Mouse (Mus musculus): ENCODE results near the gene Ero1l. TPM values are rescaled to one million over a fixed set of nuclear protein-coding genes. Genes with fewer than 3 reads are reported as not detected.

Ero1l gene
- polyA plus RNA-seq, 1 experiment: 0.17 TPM

- TF ChIP-seq GATA1 (IDR thresholded peaks at IDR 0.05; ENCODE audit: low read length): no peak
- TF ChIP-seq TAL1 (IDR thresholded peaks at IDR 0.05; ENCODE audit: low read length): no peak
- Histone ChIP-seq H3K4me1 (ENCODE audit: control insufficient read depth) (peaks cover 67% of the 10 kb centered on the region), H3K27me3 (ENCODE audit: control insufficient read depth) (no peaks in the 10 kb centered on the region), H3K36me3 (ENCODE audit: control insufficient read depth) (no peaks in the 10 kb centered on the region), H3K9me3 (ENCODE audit: control insufficient read depth, low read length) (no peaks in the 10 kb centered on the region), H3K4me3 (replicated peaks) (no peak overlapping the region)
These were observed 6.9 kb upstream of the Ero1l start for GRCm38 (mm10) chr14:45325471-45325870.

- H3K4me1 ChIP-seq (ENCODE audit: control insufficient read depth): peaks cover 74% of the 10 kb centered on the region
- no peaks in the 10 kb centered on the region for H3K36me3 ChIP-seq (ENCODE audit: control insufficient read depth)
- no peak for TF ChIP-seq TAL1 (IDR thresholded peaks at IDR 0.05; ENCODE audit: low read length)
- no peak for TF ChIP-seq GATA1 (IDR thresholded peaks at IDR 0.05; ENCODE audit: low read length)
- no peaks in the 10 kb centered on the region for H3K27me3 ChIP-seq (ENCODE audit: control insufficient read depth)
- H3K4me3 ChIP-seq (replicated peaks): no peak overlapping the region
- no peaks in the 10 kb centered on the region for H3K9me3 ChIP-seq (ENCODE audit: control insufficient read depth, low read length)
These were observed 4.7 kb upstream of the Ero1l start for GRCm38 (mm10) chr14:45323320-45323719.

GRCm38 (mm10) chr14:45322450-45322849 is 3.9 kb upstream of the Ero1l start:
- Histone ChIP-seq H3K4me3 (replicated peaks) (no peak overlapping the region), H3K4me1 (ENCODE audit: control insufficient read depth) (peaks cover 73% of the 10 kb centered on the region), H3K36me3 (ENCODE audit: control insufficient read depth) (no peaks in the 10 kb centered on the region), H3K27me3 (ENCODE audit: control insufficient read depth) (no peaks in the 10 kb centered on the region), H3K9me3 (ENCODE audit: control insufficient read depth, low read length) (no peaks in the 10 kb centered on the region)
- TF ChIP-seq TAL1 (IDR thresholded peaks at IDR 0.05; ENCODE audit: low read length): no peak
- no peak for TF ChIP-seq GATA1 (IDR thresholded peaks at IDR 0.05; ENCODE audit: low read length)

- Histone ChIP-seq H3K4me3 (replicated peaks) (peak overlapping the region; percentile 18), H3K4me1 (ENCODE audit: control insufficient read depth) (peaks cover 81% of the 10 kb centered on the region)
These were observed 3.1 kb upstream of the Ero1l start for GRCm38 (mm10) chr14:45321622-45322021.

DNA sequence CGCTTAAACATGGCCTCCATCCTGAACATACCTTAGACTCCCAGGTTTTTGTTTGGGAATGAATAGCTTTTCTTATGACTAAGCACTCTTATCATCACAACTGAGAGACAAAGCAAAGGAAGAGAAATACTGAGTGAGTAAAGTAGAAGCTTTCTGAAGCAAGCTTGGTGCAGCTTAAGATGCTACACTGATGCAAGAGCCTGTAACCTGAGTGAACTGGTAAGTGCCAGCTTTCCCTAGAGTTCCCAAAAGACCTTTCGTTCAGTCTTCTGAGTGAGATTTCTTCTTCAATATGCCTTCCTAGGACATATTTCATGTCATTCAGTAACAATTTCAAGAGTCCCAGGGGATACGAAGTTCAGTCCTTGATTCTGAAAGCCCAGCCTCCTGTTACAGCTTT is 2.5 kb upstream of the Ero1l start:
- Histone ChIP-seq H3K36me3 (ENCODE audit: control insufficient read depth) (peaks cover 2% of the 10 kb centered on the region), H3K4me1 (ENCODE audit: control insufficient read depth) (peaks cover 86% of the 10 kb centered on the region)

More at GRCm38 (mm10) chr14:45321622-45322021, 3.1 kb upstream of the Ero1l start:
- Histone ChIP-seq H3K27me3 (ENCODE audit: control insufficient read depth) (no peaks in the 10 kb centered on the region), H3K9me3 (ENCODE audit: control insufficient read depth, low read length) (no peaks in the 10 kb centered on the region), H3K36me3 (ENCODE audit: control insufficient read depth) (no peaks in the 10 kb centered on the region)
- TF ChIP-seq TAL1 (IDR thresholded peaks at IDR 0.05; ENCODE audit: low read length) (peak; percentile 25; the same call in 1 of the 3 replicates), GATA1 (IDR thresholded peaks at IDR 0.05; ENCODE audit: low read length) (peak; percentile 82)

GRCm38 (mm10) chr14:45320111-45320510 is 1.5 kb upstream of the Ero1l start:
- TF ChIP-seq TAL1 (IDR thresholded peaks at IDR 0.05; ENCODE audit: low read length): no peak
- TF ChIP-seq GATA1 (IDR thresholded peaks at IDR 0.05; ENCODE audit: low read length): no peak
- Histone ChIP-seq H3K4me3 (replicated peaks) (no peak overlapping the region), H3K9me3 (ENCODE audit: control insufficient read depth, low read length) (no peaks in the 10 kb centered on the region), H3K4me1 (ENCODE audit: control insufficient read depth) (peaks cover 90% of the 10 kb centered on the region), H3K36me3 (ENCODE audit: control insufficient read depth) (peaks cover 4% of the 10 kb centered on the region), H3K27me3 (ENCODE audit: control insufficient read depth) (no peaks in the 10 kb centered on the region)

More for the DNA sequence above, 2.5 kb upstream of the Ero1l start:
- TF ChIP-seq GATA1 (IDR thresholded peaks at IDR 0.05; ENCODE audit: low read length) (no peak), TAL1 (IDR thresholded peaks at IDR 0.05; ENCODE audit: low read length) (no peak)
- no peak overlapping the region for H3K4me3 ChIP-seq (replicated peaks)
- H3K27me3 ChIP-seq (ENCODE audit: control insufficient read depth): no peaks in the 10 kb centered on the region
- no peaks in the 10 kb centered on the region for H3K9me3 ChIP-seq (ENCODE audit: control insufficient read depth, low read length)

GRCm38 (mm10) chr14:45319237-45319610 is 653 bp upstream of the Ero1l start:
- Histone ChIP-seq H3K27me3 (ENCODE audit: control insufficient read depth) (no peaks in the 10 kb centered on the region), H3K36me3 (ENCODE audit: control insufficient read depth) (peaks cover 4% of the 10 kb centered on the region), H3K4me1 (ENCODE audit: control insufficient read depth) (peaks cover 84% of the 10 kb centered on the region), H3K4me3 (replicated peaks) (peak overlapping the region; percentile 100), H3K9me3 (ENCODE audit: control insufficient read depth, low read length) (no peaks in the 10 kb centered on the region)
- peak; percentile 54 for TF ChIP-seq TAL1 (IDR thresholded peaks at IDR 0.05; ENCODE audit: low read length)
- TF ChIP-seq GATA1 (IDR thresholded peaks at IDR 0.05; ENCODE audit: low read length): peak; percentile 82

- H3K9me3 ChIP-seq (ENCODE audit: control insufficient read depth, low read length): no peaks in the 10 kb centered on the region
- TF ChIP-seq TAL1 (IDR thresholded peaks at IDR 0.05; ENCODE audit: low read length) (no peak), GATA1 (IDR thresholded peaks at IDR 0.05; ENCODE audit: low read length) (no peak)
- H3K4me3 ChIP-seq (replicated peaks): peak overlapping the region; percentile 100
- no peaks in the 10 kb centered on the region for H3K27me3 ChIP-seq (ENCODE audit: control insufficient read depth)
- peaks cover 14% of the 10 kb centered on the region for H3K36me3 ChIP-seq (ENCODE audit: control insufficient read depth)
- H3K4me1 ChIP-seq (ENCODE audit: control insufficient read depth): peaks cover 83% of the 10 kb centered on the region
These were observed 605 bp downstream of the Ero1l start for GRCm38 (mm10) chr14:45317921-45318411.

DNA sequence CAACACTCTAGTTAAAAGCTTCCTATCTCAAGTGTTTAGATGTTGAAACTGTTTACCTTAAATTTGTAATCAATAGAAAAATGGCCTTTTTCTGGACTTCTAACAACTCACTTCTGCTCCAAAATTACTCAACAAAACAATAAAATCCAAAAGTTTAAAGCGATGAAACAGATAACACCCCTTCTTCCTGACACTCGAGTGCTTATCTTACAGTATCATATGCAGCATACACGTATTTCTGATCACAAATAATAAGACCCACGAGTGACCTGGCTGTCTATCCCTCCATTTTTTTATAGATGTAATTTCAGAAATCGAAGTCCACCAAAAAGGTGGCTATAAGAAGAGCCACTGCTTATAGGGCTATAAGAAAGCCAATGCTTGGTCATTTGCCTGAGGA is 1.6 kb downstream of the Ero1l start:
- no peaks in the 10 kb centered on the region for H3K9me3 ChIP-seq (ENCODE audit: control insufficient read depth, low read length)
- TF ChIP-seq GATA1 (IDR thresholded peaks at IDR 0.05; ENCODE audit: low read length) (no peak), TAL1 (IDR thresholded peaks at IDR 0.05; ENCODE audit: low read length) (no peak)
- peak overlapping the region; percentile 100 for H3K4me3 ChIP-seq (replicated peaks)
- peaks cover 17% of the 10 kb centered on the region for H3K36me3 ChIP-seq (ENCODE audit: control insufficient read depth)
- H3K27me3 ChIP-seq (ENCODE audit: control insufficient read depth): no peaks in the 10 kb centered on the region
- H3K4me1 ChIP-seq (ENCODE audit: control insufficient read depth): peaks cover 73% of the 10 kb centered on the region

- H3K36me3 ChIP-seq (ENCODE audit: control insufficient read depth): peaks cover 49% of the 10 kb centered on the region
- H3K27me3 ChIP-seq (ENCODE audit: control insufficient read depth): no peaks in the 10 kb centered on the region
- TF ChIP-seq TAL1 (IDR thresholded peaks at IDR 0.05; ENCODE audit: low read length) (no peak), GATA1 (IDR thresholded peaks at IDR 0.05; ENCODE audit: low read length) (no peak)
- no peaks in the 10 kb centered on the region for H3K9me3 ChIP-seq (ENCODE audit: control insufficient read depth, low read length)
- peaks cover 27% of the 10 kb centered on the region for H3K4me1 ChIP-seq (ENCODE audit: control insufficient read depth)
- no peak overlapping the region for H3K4me3 ChIP-seq (replicated peaks)
These were observed 8.5 kb downstream of the Ero1l start for GRCm38 (mm10) chr14:45310101-45310500.
